Mouse (Mus musculus): ENCODE measurements around the gene Bri3. TPM values are rescaled to one million over a fixed set of nuclear protein-coding genes. Genes with fewer than 3 reads are reported as not detected.

Bri3 gene
- polyA plus RNA-seq, 1 experiment from 2014 or later: 25.1 TPM

DNA sequence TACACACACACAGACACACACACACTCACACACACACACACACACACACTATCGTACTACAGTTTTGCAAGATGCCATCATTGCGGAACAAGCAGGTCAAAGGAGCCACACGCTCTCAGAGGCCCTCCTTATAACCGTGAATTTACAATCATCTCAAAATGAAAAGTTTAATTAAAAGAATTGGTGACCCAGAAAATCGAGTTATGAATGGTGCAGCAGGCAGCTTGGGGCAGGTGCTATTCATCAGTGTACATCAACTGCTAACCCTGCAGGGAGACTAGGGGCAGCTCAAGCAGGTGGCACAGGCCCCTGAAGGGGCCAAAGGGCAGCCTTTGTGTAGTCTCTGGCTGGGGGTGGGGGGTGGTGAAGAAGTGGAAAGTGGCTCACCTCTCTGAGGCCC, 156.6 kb downstream of the Bri3 start:
- no peak overlapping the region for H3K4me3 ChIP-seq (replicated peaks)
- no peak overlapping the region for H3K4me2 ChIP-seq
- H3K9me3 ChIP-seq (replicated peaks): no peaks in the 10 kb centered on the region
- no peak for DNase-seq
- no peaks in the 10 kb centered on the region for H3K27me3 ChIP-seq
- H3K27ac ChIP-seq: no peak overlapping the region
- H3K9ac ChIP-seq: no peak overlapping the region
- ATAC-seq (ENCODE audit: low read depth): no peak
- no peaks in the 10 kb centered on the region for H3K36me3 ChIP-seq
- no peaks in the 10 kb centered on the region for H3K4me1 ChIP-seq (replicated peaks)
- 73% methylated on average over 5 of the region's 5 CpGs for WGBS (ENCODE audit: insufficient replicate concordance)

DNA sequence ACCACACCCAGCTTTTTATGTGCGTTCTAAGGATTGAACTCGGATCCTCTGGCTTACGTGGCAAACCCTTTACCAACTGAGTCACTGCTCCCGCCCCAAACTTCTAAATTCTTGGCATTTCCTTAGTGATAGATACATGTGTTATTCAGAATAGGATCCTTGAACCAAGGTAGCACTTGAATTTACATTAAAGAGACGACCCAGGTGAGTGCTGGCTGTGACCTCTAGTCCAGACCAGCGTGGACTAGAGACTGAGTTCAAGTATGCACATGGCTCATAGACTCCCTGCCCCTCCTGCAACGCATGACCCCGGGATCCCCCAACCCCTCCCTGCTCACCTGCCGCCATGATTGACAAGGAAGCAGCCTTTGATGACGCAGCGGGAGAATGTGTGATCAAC, 162.0 kb downstream of the Bri3 start:
- WGBS (ENCODE audit: insufficient replicate concordance): 68% methylated on average over 11 of the region's 11 CpGs
- DNase-seq (no peak), ATAC-seq (ENCODE audit: low read depth) (no peak)

DNA sequence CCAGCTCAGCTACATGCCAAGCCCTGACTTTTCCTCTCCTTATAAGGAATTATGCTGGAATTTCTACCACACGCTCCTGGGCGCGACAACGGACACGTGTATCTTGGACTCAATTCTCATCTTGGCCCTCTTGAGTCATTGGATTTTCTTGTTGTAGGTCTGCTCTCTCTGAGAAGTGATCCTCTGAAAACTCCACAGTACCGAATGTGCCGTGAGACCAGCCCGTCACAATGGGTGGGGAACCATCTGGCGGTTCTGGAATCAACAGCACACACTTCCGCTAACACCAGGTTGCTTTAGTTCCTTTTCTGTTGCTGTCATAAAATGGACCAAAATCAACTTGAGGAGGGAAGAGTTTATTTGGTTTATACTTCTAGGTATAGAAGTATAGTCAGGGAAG, 166.4 kb downstream of the Bri3 start:
- Histone ChIP-seq H3K4me3 (replicated peaks) (no peak overlapping the region), H3K9ac (no peak overlapping the region), H3K27ac (no peak overlapping the region), H3K27me3 (no peaks in the 10 kb centered on the region), H3K4me1 (replicated peaks) (no peaks in the 10 kb centered on the region), H3K9me3 (replicated peaks) (peaks cover 7% of the 10 kb centered on the region; the same call in 1 of the 2 replicates), H3K36me3 (no peaks in the 10 kb centered on the region), H3K4me2 (no peak overlapping the region)
- ATAC-seq (ENCODE audit: low read depth) (no peak), DNase-seq (no peak)
- 81% methylated on average over 10 of the region's 10 CpGs for WGBS (ENCODE audit: insufficient replicate concordance)

More for the DNA sequence above, 162.0 kb downstream of the Bri3 start:
- H3K4me2 ChIP-seq: no peak overlapping the region
- H3K4me3 ChIP-seq (replicated peaks): no peak overlapping the region
- H3K36me3 ChIP-seq: no peaks in the 10 kb centered on the region
- H3K9ac ChIP-seq: no peak overlapping the region
- H3K9me3 ChIP-seq (replicated peaks): no peaks in the 10 kb centered on the region
- no peaks in the 10 kb centered on the region for H3K4me1 ChIP-seq (replicated peaks)
- H3K27ac ChIP-seq: no peak overlapping the region
- H3K27me3 ChIP-seq: no peaks in the 10 kb centered on the region

DNA sequence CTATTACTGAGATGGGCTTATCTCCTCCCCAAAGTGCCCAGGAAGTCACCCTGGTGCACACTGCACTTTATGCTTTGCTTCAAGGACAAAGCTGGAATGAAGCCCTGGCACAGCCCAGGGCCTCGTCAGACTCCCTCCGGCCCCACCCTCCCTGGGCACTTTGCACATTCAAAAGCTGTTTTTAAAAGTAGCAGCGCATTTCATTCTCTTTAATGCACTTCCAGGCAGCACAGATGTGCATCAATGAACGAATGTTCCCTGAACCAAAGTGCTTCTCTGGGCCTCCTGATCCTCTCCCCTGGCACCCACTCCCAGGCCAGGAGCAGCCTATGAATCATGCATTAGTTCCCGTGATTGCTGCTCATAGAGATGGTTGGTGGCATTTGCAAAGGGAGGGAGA, 167.5 kb downstream of the Bri3 start:
- Histone ChIP-seq H3K27ac (no peak overlapping the region), H3K4me3 (replicated peaks) (no peak overlapping the region), H3K4me2 (no peak overlapping the region), H3K9me3 (replicated peaks) (peaks cover 7% of the 10 kb centered on the region; the same call in 1 of the 2 replicates), H3K36me3 (no peaks in the 10 kb centered on the region), H3K27me3 (no peaks in the 10 kb centered on the region), H3K9ac (no peak overlapping the region), H3K4me1 (replicated peaks) (no peaks in the 10 kb centered on the region)
- ATAC-seq (ENCODE audit: low read depth): no peak
- DNase-seq: no peak
- WGBS (ENCODE audit: insufficient replicate concordance): 56% methylated on average over 5 of the region's 5 CpGs

DNA sequence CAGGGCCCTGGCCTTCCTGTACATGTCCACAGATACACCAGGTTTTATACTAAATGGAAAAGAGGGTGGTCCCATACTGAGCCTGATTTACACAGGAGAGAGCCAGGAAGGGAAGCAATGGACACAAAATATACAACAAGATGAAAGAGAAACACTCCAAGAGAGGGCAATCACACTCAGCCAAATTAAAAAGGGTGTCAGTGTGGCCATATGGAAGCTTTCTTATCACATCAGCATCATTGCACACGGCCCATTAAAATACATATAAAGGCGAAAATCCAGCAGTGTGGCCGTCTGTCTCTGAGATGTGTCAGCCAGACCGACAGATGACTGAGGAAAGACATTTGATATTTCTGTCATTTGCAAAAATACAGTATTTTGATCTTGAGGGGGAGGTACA, 168.5 kb downstream of the Bri3 start:
- Histone ChIP-seq H3K36me3 (no peaks in the 10 kb centered on the region), H3K4me1 (replicated peaks) (no peaks in the 10 kb centered on the region), H3K9me3 (replicated peaks) (peaks cover 7% of the 10 kb centered on the region; the same call in 1 of the 2 replicates), H3K27me3 (no peaks in the 10 kb centered on the region), H3K9ac (no peak overlapping the region), H3K27ac (no peak overlapping the region), H3K4me2 (no peak overlapping the region), H3K4me3 (replicated peaks) (no peak overlapping the region)
- ATAC-seq (ENCODE audit: low read depth): no peak
- no peak for DNase-seq
- 62% methylated on average over 4 of the region's 4 CpGs for WGBS (ENCODE audit: insufficient replicate concordance)

DNA sequence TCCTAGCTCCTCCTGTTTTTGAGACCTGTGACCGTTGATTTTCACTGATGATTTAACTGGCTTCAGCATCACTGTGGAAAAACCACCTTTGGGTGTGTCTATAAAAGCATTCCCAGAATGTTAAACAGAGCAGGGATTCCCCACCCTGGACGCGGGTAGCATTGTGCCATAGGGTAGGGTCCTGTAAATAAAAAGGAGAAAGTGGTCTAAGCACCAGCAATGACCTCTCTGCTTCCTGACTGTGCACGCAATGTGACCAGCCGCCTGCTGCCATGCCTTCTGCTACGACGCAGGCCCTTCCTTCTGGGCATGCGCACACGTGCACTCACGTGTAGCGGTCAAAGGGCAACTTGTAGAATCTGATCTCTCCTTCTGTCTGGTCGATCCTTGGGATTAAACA, 174.2 kb downstream of the Bri3 start:
- DNase-seq: no peak
- 85% methylated on average over 12 of the region's 12 CpGs for WGBS (ENCODE audit: insufficient replicate concordance)
- Histone ChIP-seq H3K27me3 (no peaks in the 10 kb centered on the region), H3K36me3 (no peaks in the 10 kb centered on the region), H3K4me1 (replicated peaks) (no peaks in the 10 kb centered on the region), H3K9ac (no peak overlapping the region), H3K4me2 (no peak overlapping the region), H3K4me3 (replicated peaks) (no peak overlapping the region), H3K9me3 (replicated peaks) (peaks cover 9% of the 10 kb centered on the region; the same call in 1 of the 2 replicates), H3K27ac (no peak overlapping the region)
- no peak for ATAC-seq (ENCODE audit: low read depth)

DNA sequence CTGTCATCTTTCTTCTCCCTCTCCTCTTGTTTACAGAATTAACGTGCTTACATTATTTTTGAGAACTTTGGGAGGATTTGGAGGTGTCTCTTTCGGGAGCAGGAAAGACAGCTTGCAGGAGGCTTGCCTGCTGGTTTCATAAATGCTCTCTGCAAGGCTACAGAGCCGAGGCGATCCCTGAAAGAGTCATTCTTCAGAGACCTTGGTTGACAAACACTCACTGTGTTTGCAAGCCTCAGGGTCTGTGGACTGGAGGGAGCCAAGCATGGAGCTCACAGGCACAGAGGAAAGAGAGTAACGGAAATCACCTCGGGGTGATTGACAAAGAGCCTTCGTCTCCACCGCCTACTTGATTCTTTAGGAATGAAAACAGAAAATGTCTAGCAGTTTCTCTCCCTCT, 175.8 kb downstream of the Bri3 start:
- no peak overlapping the region for H3K27ac ChIP-seq
- H3K4me1 ChIP-seq (replicated peaks): no peaks in the 10 kb centered on the region
- no peak overlapping the region for H3K4me2 ChIP-seq
- H3K36me3 ChIP-seq: no peaks in the 10 kb centered on the region
- H3K9ac ChIP-seq: no peak overlapping the region
- peaks cover 6% of the 10 kb centered on the region; the same call in 1 of the 2 replicates for H3K9me3 ChIP-seq (replicated peaks)
- DNase-seq (no peak), ATAC-seq (ENCODE audit: low read depth) (no peak)
- 66% methylated on average over 8 of the region's 8 CpGs for WGBS (ENCODE audit: insufficient replicate concordance)
- H3K27me3 ChIP-seq: no peaks in the 10 kb centered on the region
- H3K4me3 ChIP-seq (replicated peaks): no peak overlapping the region

DNA sequence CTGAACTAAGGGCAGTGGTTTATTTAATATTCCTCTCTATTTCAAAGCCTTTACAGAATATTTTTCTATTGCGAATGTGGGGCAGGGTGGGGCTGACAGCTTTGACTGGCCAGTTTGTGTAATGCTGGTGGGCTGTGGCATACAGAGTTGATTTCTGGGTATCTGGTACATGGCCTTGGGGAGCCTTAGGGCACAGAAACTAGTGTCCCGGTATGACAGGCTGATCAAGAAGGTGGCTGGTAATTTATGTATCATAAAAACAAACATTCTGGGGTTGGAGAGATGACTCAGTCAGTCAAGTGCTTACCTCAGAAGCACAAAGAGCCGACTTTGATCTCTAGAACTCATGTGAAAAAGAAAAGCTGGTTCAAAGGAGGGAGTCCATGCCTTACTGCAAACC, 182.5 kb downstream of the Bri3 start:
- DNase-seq (no peak), ATAC-seq (ENCODE audit: low read depth) (no peak)
- Histone ChIP-seq H3K36me3 (no peaks in the 10 kb centered on the region), H3K27me3 (no peaks in the 10 kb centered on the region), H3K9me3 (replicated peaks) (no peaks in the 10 kb centered on the region), H3K4me3 (replicated peaks) (no peak overlapping the region), H3K9ac (no peak overlapping the region), H3K27ac (no peak overlapping the region), H3K4me1 (replicated peaks) (no peaks in the 10 kb centered on the region), H3K4me2 (no peak overlapping the region)
- 47% methylated on average over 3 of the region's 3 CpGs for WGBS (ENCODE audit: insufficient replicate concordance)

DNA sequence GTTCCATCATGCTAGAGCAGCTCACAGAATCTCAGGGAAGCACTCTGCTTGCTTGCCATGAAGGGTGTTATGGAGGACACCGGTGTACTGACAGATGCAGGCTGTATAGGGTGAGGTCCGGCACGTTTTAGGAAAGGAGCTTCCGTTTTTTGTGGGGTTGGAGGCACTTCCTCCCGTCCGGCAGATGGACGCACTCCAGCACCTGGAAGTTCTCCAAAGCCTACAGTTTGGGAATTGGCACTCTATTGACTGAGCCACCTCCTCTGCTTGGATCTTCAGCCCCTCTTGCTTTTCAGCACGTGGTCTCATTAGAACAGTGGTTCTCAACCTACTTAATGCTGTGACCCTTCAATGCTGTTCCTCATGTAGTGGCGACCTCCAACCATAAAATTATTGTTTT, 183.6 kb downstream of the Bri3 start:
- no peak for DNase-seq
- Histone ChIP-seq H3K4me2 (no peak overlapping the region), H3K4me3 (replicated peaks) (no peak overlapping the region), H3K27ac (no peak overlapping the region), H3K36me3 (no peaks in the 10 kb centered on the region), H3K4me1 (replicated peaks) (no peaks in the 10 kb centered on the region), H3K27me3 (no peaks in the 10 kb centered on the region), H3K9me3 (replicated peaks) (no peaks in the 10 kb centered on the region), H3K9ac (no peak overlapping the region)
- WGBS (ENCODE audit: insufficient replicate concordance): 61% methylated on average over 9 of the region's 9 CpGs
- ATAC-seq (ENCODE audit: low read depth): no peak

DNA sequence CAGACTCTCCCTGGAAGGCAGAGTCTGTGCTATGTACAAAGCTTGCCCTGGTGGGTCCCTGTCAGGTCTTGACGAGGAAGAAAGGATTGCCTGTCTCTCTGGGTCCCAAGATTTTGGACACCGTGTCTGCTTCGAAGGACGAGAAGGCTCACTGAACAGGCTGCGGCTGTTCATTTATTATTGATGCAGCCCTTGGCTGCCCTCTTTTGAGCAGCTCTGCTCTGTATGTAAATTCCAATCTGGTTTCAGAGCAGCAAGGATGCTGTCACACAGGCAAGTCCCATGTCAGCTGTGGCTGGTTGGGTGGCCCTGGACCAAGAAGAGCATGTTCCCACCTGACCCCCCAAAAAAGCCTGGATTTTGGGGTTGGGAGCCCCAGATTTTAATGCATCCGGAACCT, 187.2 kb downstream of the Bri3 start:
- Histone ChIP-seq H3K27me3 (no peaks in the 10 kb centered on the region), H3K4me2 (no peak overlapping the region), H3K4me1 (replicated peaks) (no peaks in the 10 kb centered on the region), H3K27ac (no peak overlapping the region), H3K9me3 (replicated peaks) (no peaks in the 10 kb centered on the region), H3K9ac (no peak overlapping the region), H3K4me3 (replicated peaks) (no peak overlapping the region), H3K36me3 (no peaks in the 10 kb centered on the region)
- WGBS (ENCODE audit: insufficient replicate concordance): 72% methylated on average over 6 of the region's 6 CpGs
- ATAC-seq (ENCODE audit: low read depth) (no peak), DNase-seq (no peak)

DNA sequence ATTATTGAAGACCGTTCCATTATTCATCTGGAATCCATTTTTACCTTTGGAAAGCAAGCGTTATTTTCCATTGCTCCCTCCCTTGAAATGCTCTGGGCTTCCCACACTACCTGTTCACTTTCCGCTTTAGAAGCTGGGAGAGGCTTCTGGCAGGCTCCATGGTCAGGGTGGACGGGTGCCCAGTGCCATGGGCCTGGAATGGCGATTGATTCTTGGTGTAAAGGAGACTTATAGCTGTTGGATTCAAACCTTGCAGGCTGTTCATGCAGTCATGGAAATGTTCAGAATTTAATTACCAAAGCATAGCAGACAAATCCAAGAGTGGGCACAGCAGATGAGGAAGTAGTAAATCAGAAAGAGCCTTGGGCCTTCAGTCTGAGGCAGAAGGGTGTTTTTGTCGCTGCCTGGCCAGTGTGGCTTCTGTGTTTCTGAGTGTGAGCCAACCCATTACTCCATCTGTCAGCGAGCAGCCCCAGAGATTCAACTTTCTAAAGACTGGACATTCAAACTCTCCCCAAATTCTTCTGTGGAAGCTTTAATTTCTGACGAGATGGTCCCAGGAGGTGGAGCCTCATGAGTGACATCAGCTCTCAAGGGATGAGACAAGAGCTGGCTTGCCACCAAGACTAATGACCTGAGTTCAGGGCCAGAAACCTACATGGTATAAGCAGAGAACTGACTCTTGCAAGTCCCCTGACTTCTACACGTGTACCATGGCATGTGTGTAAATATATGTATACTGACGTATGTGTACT, 195.2 kb downstream of the Bri3 start:
- Histone ChIP-seq H3K4me3 (replicated peaks) (no peak overlapping the region), H3K9ac (no peak overlapping the region)
- 61% methylated on average over 10 of the region's 10 CpGs for WGBS (ENCODE audit: insufficient replicate concordance)

DNA sequence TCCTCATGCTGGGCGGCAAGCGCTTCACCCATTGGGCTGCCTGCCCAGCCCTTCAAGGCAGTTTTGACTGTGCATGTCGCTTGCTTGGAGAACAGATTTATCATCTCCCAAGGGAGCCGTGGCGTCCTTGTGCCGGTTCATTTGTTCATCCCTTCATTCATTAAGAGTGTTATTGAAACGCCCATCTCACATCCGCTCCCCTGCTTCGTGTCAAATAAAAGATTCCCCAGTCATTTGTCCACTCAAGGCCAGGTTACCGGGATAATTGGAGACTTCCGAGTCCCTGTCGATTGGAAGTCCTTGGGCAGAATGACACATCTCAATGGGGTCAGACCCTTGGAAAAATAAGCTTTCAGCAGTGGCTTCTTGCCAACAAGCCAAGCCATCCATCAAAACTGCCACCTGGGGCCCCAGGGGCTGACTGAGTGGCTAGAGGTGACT, 197.6 kb downstream of the Bri3 start:
- no peak for DNase-seq
- ATAC-seq (ENCODE audit: low read depth): no peak
- Histone ChIP-seq H3K4me3 (replicated peaks) (no peak overlapping the region), H3K27ac (no peak overlapping the region), H3K27me3 (no peaks in the 10 kb centered on the region), H3K4me2 (no peak overlapping the region), H3K36me3 (no peaks in the 10 kb centered on the region), H3K9ac (no peak overlapping the region), H3K9me3 (replicated peaks) (peaks cover 7% of the 10 kb centered on the region), H3K4me1 (replicated peaks) (no peaks in the 10 kb centered on the region)
- WGBS (ENCODE audit: insufficient replicate concordance): 82% methylated on average over 12 of the region's 12 CpGs

More for the DNA sequence above, 195.2 kb downstream of the Bri3 start:
- Histone ChIP-seq H3K36me3 (no peaks in the 10 kb centered on the region), H3K27me3 (no peaks in the 10 kb centered on the region), H3K9me3 (replicated peaks) (peaks cover 7% of the 10 kb centered on the region), H3K27ac (no peak overlapping the region), H3K4me2 (no peak overlapping the region), H3K4me1 (replicated peaks) (no peaks in the 10 kb centered on the region)
- ATAC-seq (ENCODE audit: low read depth) (no peak), DNase-seq (no peak)
